Mouse (Mus musculus): ENCODE measurements around the gene Aox4. TPM values are rescaled to one million over a fixed set of nuclear protein-coding genes. Genes with fewer than 3 reads are reported as not detected.

Gene Aox4
- polyA plus RNA-seq, 1 experiment from 2014 or later: 0.04 TPM

- Histone ChIP-seq H3K27me3 (ENCODE audit: control insufficient read depth, insufficient read depth, low read length) (no peaks in the 10 kb centered on the region), H3K4me3 (ENCODE audit: low read depth, low read length) (no peak overlapping the region), H3K27ac (ENCODE audit: low read depth, low read length) (no peak overlapping the region), H3K36me3 (ENCODE audit: control insufficient read depth, insufficient read depth, low read length) (no peaks in the 10 kb centered on the region), H3K9me3 (ENCODE audit: control insufficient read depth, low read length) (no peaks in the 10 kb centered on the region), H3K4me2 (ENCODE audit: low read depth) (no peak overlapping the region), H3K4me1 (ENCODE audit: control insufficient read depth, insufficient read depth, low read length) (no peaks in the 10 kb centered on the region), H3K9ac (ENCODE audit: low read length) (no peak overlapping the region)
- ATAC-seq (ENCODE audit: insufficient read depth, low FRiP score, low TSS enrichment) (no peak), DNase-seq (ENCODE audit: low spot score) (no peak)
- WGBS: 90% methylated on average over 8 of the region's 8 CpGs
Observed at GRCm38 (mm10) chr1:58313173-58313572, 103.0 kb downstream of the Aox4 start.

DNA sequence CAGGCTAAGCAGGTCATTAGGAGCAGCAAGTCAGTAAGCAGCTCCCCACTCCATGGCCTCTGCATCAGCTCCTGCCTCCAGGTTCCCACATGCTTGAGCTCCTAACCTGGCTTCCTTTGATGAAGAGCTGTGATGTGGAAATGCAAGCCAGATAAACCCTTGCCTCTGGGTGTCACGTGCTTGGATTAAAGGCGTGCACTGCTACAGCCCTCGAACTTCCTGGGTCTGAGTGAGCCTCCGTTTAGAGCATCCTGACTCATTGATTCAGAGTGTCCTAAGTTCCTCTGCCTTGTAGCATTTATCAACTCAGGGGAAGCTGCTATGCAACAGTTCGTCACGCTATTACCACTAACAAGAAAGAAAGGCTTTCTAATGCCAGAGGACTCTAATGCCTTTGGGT, 105.3 kb downstream of the Aox4 start:
- Histone ChIP-seq H3K4me3 (ENCODE audit: low read depth, low read length) (no peak overlapping the region), H3K4me1 (ENCODE audit: control insufficient read depth, insufficient read depth, low read length) (no peaks in the 10 kb centered on the region), H3K9me3 (ENCODE audit: control insufficient read depth, low read length) (no peaks in the 10 kb centered on the region), H3K27ac (ENCODE audit: low read depth, low read length) (no peak overlapping the region), H3K36me3 (ENCODE audit: control insufficient read depth, insufficient read depth, low read length) (no peaks in the 10 kb centered on the region), H3K9ac (ENCODE audit: low read length) (no peak overlapping the region), H3K27me3 (ENCODE audit: control insufficient read depth, insufficient read depth, low read length) (no peaks in the 10 kb centered on the region), H3K4me2 (ENCODE audit: low read depth) (no peak overlapping the region)
- no peak for ATAC-seq (ENCODE audit: insufficient read depth, low FRiP score, low TSS enrichment)
- no peak for DNase-seq (ENCODE audit: low spot score)
- 78% methylated on average over 6 of the region's 6 CpGs for WGBS

Other genes starting within 250 kb of the Aox4 start
- gene Sgo2a, start 214.4 kb upstream of the Aox4 start, polyA plus RNA-seq (2014; fragmentation: Nextera tagmentation; extraction: Ambion mirVana): 23.0 and 23.8 TPM in 2 replicates
- 19.1 and 21.0 TPM in 2 replicates for gene Kctd18, start 191.4 kb upstream of the Aox4 start, polyA plus RNA-seq (2014; fragmentation: Nextera tagmentation; extraction: Ambion mirVana)
- gene Aox1, start 180.5 kb upstream of the Aox4 start, polyA plus RNA-seq (2014; fragmentation: Nextera tagmentation; extraction: Ambion mirVana): 0.16 TPM in 2 replicates
- gene Aox3, start 97.3 kb upstream of the Aox4 start, polyA plus RNA-seq (2014; fragmentation: Nextera tagmentation; extraction: Ambion mirVana): 0.14 TPM in 1 of 2 replicates, not detected in the other
- not detected in 2 replicates for gene Aox2, start 67.9 kb downstream of the Aox4 start, polyA plus RNA-seq (2014; fragmentation: Nextera tagmentation; extraction: Ambion mirVana)
- 535 and 540 TPM in 2 replicates for gene Bzw1, start 182.5 kb downstream of the Aox4 start, polyA plus RNA-seq (2014; fragmentation: Nextera tagmentation; extraction: Ambion mirVana)
- 146 and 155 TPM in 2 replicates for gene Clk1, start 213.7 kb downstream of the Aox4 start, polyA plus RNA-seq (2014; fragmentation: Nextera tagmentation; extraction: Ambion mirVana)
- gene Nif3l1, start 234.8 kb downstream of the Aox4 start, polyA plus RNA-seq (2014; fragmentation: Nextera tagmentation; extraction: Ambion mirVana): 67.8 and 68.5 TPM in 2 replicates
- 60.0 and 67.6 TPM in 2 replicates for gene Ppil3, start 235.1 kb downstream of the Aox4 start, polyA plus RNA-seq (2014; fragmentation: Nextera tagmentation; extraction: Ambion mirVana)

Data from neural tube, embryonic 11.5 days (tissue).